ENCODE assay signal across 8 mouse cellular contexts in genomic region chr17:33684671-33685231, GRCm38 (mm10). TPM values are rescaled to one million over a fixed set of nuclear protein-coding genes. Genes with fewer than 3 reads are reported as not detected.
DNase-seq lines count a peak whose midpoint lies in the region; ATAC-seq and TF ChIP-seq lines count a peak whose summit lies in the region.

No protein-coding gene starts in this region.

- TF ChIP-seq POLR2A in lung, adult 2 months (IDR thresholded peaks at IDR 0.05; ENCODE audit: borderline replicate concordance, extremely low read depth, low read depth, low read length): no peak
- no peak for TF ChIP-seq POLR2A in olfactory bulb, adult 2 months (IDR thresholded peaks at IDR 0.05; ENCODE audit: insufficient read depth, low read depth, low read length)

- H3K4me2 ChIP-seq in forebrain, embryonic 13.5 days: peak overlapping the region; percentile 99

- H3K9me3 ChIP-seq in forebrain, embryonic 13.5 days (replicated peaks): no peaks in the 10 kb centered on the region

- H3K36me3 ChIP-seq in forebrain, embryonic 13.5 days (ENCODE audit: poor library complexity, severe bottlenecking): 0 out of 2 replicates have a peak, but pooled peaks cover 7% of the 10 kb centered on the region

- H3K9ac ChIP-seq in forebrain, embryonic 13.5 days: peak overlapping the region; percentile 97

- ATAC-seq in forebrain, embryonic 13.5 days: peak; percentile 82

- peak overlapping the region; percentile 84 for H3K4me3 ChIP-seq in brown adipose tissue, adult 24 weeks (ENCODE audit: insufficient read depth, low read depth, low read length)
- H3K4me3 ChIP-seq in forebrain, embryonic 13.5 days: peak overlapping the region; percentile 96
- peak overlapping the region; percentile 80 for H3K4me3 ChIP-seq in layer of hippocampus, adult 2 months
- peak overlapping the region; percentile 97 for H3K4me3 ChIP-seq in lung, adult 2 months (replicated peaks; ENCODE audit: extremely low read depth, low read depth, low read length)
- peak overlapping the region; percentile 67 for H3K4me3 ChIP-seq in olfactory bulb, adult 2 months (ENCODE audit: insufficient read depth, low read depth, low read length)

- TF ChIP-seq CTCF in layer of hippocampus, adult 2 months (conservative IDR thresholded peaks at IDR 0.05): peak; percentile 78
- no peak for TF ChIP-seq CTCF in lung, adult 2 months (IDR thresholded peaks at IDR 0.05; ENCODE audit: insufficient read depth, low read length)
- TF ChIP-seq CTCF in olfactory bulb, adult 2 months (IDR thresholded peaks at IDR 0.05; ENCODE audit: insufficient read depth, low read depth, low read length): no peak; the same call in 1 of the 2 replicates

- peak; percentile 76 for DNase-seq in ES-CJ7 (ENCODE audit: low read depth, low spot score)
- DNase-seq in heart, postnatal 14 days: peak; percentile 66 to 69
- DNase-seq in layer of hippocampus, adult 2 months (ENCODE audit: low spot score in 2 of 2): peak; percentile 74 to 78
- DNase-seq in lung, adult 2 months: peak; percentile 69
- DNase-seq in thymus, postnatal 10 days (ENCODE audit: low spot score in 2 of 2): peak; percentile 66 to 71

- intact Hi-C loops in heart, postnatal 14 days (cut with DNase I): no loop called here

- WGBS in forebrain, embryonic 13.5 days: under 1% methylated on average over 44 of the region's 44 CpGs
- WGBS in lung, adult 2 months: under 1% methylated on average over 44 of the region's 44 CpGs
- under 1% methylated on average over 44 of the region's 44 CpGs for WGBS in olfactory bulb, adult 2 months

- H3K27me3 ChIP-seq in forebrain, embryonic 13.5 days: no peaks in the 10 kb centered on the region

- 0 out of 2 replicates have a peak, but pooled peaks cover 10% of the 10 kb centered on the region for H3K4me1 ChIP-seq in brown adipose tissue, adult 24 weeks (ENCODE audit: control insufficient read depth, insufficient read depth, insufficient read length, low read length)
- H3K4me1 ChIP-seq in forebrain, embryonic 13.5 days: peaks cover 46% of the 10 kb centered on the region
- H3K4me1 ChIP-seq in lung, adult 2 months (ENCODE audit: control insufficient read depth, insufficient read depth, low read length): peaks cover 22% of the 10 kb centered on the region
- no peaks in the 10 kb centered on the region for H3K4me1 ChIP-seq in olfactory bulb, adult 2 months (ENCODE audit: control insufficient read depth, insufficient read depth, low read length)

- peak overlapping the region; percentile 89 for H3K27ac ChIP-seq in brown adipose tissue, adult 24 weeks (replicated peaks; ENCODE audit: low read depth, low read length)
- H3K27ac ChIP-seq in forebrain, embryonic 13.5 days: peak overlapping the region; percentile 97
- peak overlapping the region; percentile 99 for H3K27ac ChIP-seq in layer of hippocampus, adult 2 months
- peak overlapping the region; percentile 91 for H3K27ac ChIP-seq in olfactory bulb, adult 2 months (ENCODE audit: insufficient read depth, low read depth, low read length)

RNA-seq across cellular contexts. Expression of gene Hnrnpm, which starts 1.9 kb away (rescaled TPM):
- polyA plus RNA-seq in brown adipose tissue, adult 24 weeks (2012; ENCODE audit: insufficient read depth, insufficient read length, missing spikeins): 130 and 183 TPM in 2 replicates
- 349 and 356 TPM in 2 replicates for polyA plus RNA-seq in forebrain, embryonic 13.5 days (2015; fragmentation: Nextera tagmentation; extraction: Ambion mirVana)
- 100 to 1,000 TPM; 101 to 111 TPM for total RNA-seq in heart, postnatal 14 days (2021)
- 100 to 1,000 TPM; 164 to 178 TPM for total RNA-seq in layer of hippocampus, adult 2 months (2021)
- 72.4 and 83.8 TPM in 2 replicates for polyA plus RNA-seq in lung, adult 2 months (2012; rRNA removed)
- 317 TPM in 1 of 2 replicates, not detected in the other for polyA plus RNA-seq in olfactory bulb, adult 2 months (2012; ENCODE audit: insufficient read depth, insufficient read length, low replicate concordance, missing spikeins)

RNA-seq across cellular contexts. Expression of gene March2, which starts 33.7 kb away (rescaled TPM):
- polyA plus RNA-seq in brown adipose tissue, adult 24 weeks (2012; ENCODE audit: insufficient read depth, insufficient read length, missing spikeins): 132 and 147 TPM in 2 replicates
- polyA plus RNA-seq in forebrain, embryonic 13.5 days (2015; fragmentation: Nextera tagmentation; extraction: Ambion mirVana): 52.2 and 56.5 TPM in 2 replicates
- total RNA-seq in heart, postnatal 14 days (2021): 100 to 1,000 TPM; 160 to 167 TPM
- 10 to 100 TPM; 84.7 to 86.1 TPM for total RNA-seq in layer of hippocampus, adult 2 months (2021)
- 114 and 126 TPM in 2 replicates for polyA plus RNA-seq in lung, adult 2 months (2012; rRNA removed)
- polyA plus RNA-seq in olfactory bulb, adult 2 months (2012; ENCODE audit: insufficient read depth, insufficient read length, low replicate concordance, missing spikeins): not detected in 2 replicates

RNA-seq across cellular contexts. Expression of gene Pram1, which starts 46.9 kb away (rescaled TPM):
- 0.59 TPM in 1 of 2 replicates, not detected in the other for polyA plus RNA-seq in brown adipose tissue, adult 24 weeks (2012; ENCODE audit: insufficient read depth, insufficient read length, missing spikeins)
- 0.75 and 1.2 TPM in 2 replicates for polyA plus RNA-seq in forebrain, embryonic 13.5 days (2015; fragmentation: Nextera tagmentation; extraction: Ambion mirVana)
- under 1 TPM; 0.24 to 0.39 TPM for total RNA-seq in heart, postnatal 14 days (2021)
- under 1 TPM; 0.51 to 0.59 TPM for total RNA-seq in layer of hippocampus, adult 2 months (2021)
- 0.06 TPM in 1 of 2 replicates, not detected in the other for polyA plus RNA-seq in lung, adult 2 months (2012; rRNA removed)
- polyA plus RNA-seq in olfactory bulb, adult 2 months (2012; ENCODE audit: insufficient read depth, insufficient read length, low replicate concordance, missing spikeins): not detected in 2 replicates

RNA-seq across cellular contexts. Expression of gene Zfp414, which starts 55.9 kb away (rescaled TPM):
- 13.6 and 15.9 TPM in 2 replicates for polyA plus RNA-seq in brown adipose tissue, adult 24 weeks (2012; ENCODE audit: insufficient read depth, insufficient read length, missing spikeins)
- 56.5 and 62.4 TPM in 2 replicates for polyA plus RNA-seq in forebrain, embryonic 13.5 days (2015; fragmentation: Nextera tagmentation; extraction: Ambion mirVana)
- 10 to 100 TPM; 12.8 to 15.5 TPM for total RNA-seq in heart, postnatal 14 days (2021)
- total RNA-seq in layer of hippocampus, adult 2 months (2021): 10 to 100 TPM; 50.1 to 51.3 TPM
- polyA plus RNA-seq in lung, adult 2 months (2012; rRNA removed): 70.2 and 76.4 TPM in 2 replicates
- not detected in 2 replicates for polyA plus RNA-seq in olfactory bulb, adult 2 months (2012; ENCODE audit: insufficient read depth, insufficient read length, low replicate concordance, missing spikeins)

Comparison
In these comparisons a context has a peak if more than half of its experiments do, and no peak if none do; other contexts are left out.
1. Peak in every context shown above with its lines: DNase-seq, ATAC-seq, H3K4me3 ChIP-seq and H3K27ac ChIP-seq.